Mouse (Mus musculus): Measurements from ENCODE around the gene Fbxo10.
"Not testable (repeated sequence)": the region's sequence is repeated elsewhere in the genome, so short reads cannot be mapped to it uniquely, and the experiment has no call there.

DNA sequence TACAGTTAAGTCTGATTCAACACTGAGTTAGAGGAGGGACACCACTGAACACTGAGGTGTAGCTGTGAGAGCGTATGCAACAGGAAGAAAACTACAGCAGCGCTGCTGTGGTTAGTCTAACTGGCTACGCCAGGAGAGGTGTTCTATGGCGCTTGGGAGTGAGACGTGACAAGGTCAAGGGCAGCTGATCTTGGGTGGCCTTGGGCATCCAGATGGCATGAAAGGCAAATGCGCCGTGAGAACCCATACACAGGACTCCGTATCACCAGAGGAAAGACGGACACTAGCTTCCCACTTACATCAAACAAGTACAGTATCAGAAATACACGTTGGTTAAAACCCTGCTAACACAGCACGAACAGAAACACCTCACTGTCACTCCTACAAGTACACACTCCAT is 92.1 kb downstream of the Fbxo10 start:
- TF ChIP-seq CTCF (IDR thresholded peaks at IDR 0.05; ENCODE audit: extremely low read depth, insufficient read depth, insufficient read length, insufficient replicate concordance); POLR2A (IDR thresholded peaks at IDR 0.05; ENCODE audit: low read depth, low read length): not testable (repeated sequence)

Measured in spleen, adult 2 months (tissue).